In the genomic region with DNA sequence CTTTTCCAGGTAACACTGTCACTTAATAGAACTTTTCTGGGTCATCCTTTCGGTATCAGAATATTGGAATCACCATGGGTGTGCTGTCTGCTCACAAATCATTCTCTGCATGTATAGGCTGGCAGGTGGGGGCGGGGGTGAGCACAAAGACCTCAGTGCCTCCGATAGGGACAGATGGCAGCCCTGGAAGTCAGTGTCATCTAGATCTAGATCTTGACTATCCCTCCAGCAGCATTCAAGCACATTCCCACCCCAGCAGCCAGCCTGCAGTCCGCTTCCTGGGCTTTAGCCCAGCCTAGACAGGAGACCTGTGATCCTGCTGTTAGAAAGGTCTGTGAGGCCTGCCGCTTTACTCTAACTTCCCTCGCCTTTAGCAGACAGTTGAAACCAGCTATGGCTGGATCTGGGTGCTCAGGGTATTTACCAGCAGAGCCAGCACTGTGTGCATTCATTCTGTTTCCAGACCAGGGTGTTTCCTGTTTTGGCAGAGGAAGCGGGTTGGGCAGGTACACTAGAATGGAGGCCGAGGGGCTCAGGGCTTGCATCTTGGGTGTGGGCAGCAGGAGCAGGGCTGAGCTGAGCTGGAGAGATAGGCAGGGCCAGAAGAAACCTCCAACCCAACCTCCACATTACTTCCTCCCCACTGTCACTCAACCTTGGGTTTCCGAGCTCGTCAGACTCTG, we compare ENCODE assay signal across 8 mouse cellular contexts.
DNase-seq lines count a peak whose midpoint lies in the region; ATAC-seq lines count a peak whose summit lies in the region.

No protein-coding gene starts in this region.

- H3K36me3 ChIP-seq in intestine, embryonic 16.5 days (ENCODE audit: control insufficient read depth, insufficient read depth, low read length), result no peaks in the 10 kb centered on the region
- H3K36me3 ChIP-seq in intestine, embryonic 15.5 days, result no peaks in the 10 kb centered on the region
- peaks cover 57% of the 10 kb centered on the region for H3K36me3 ChIP-seq in megakaryocyte, embryonic 14.5 days (replicated peaks; ENCODE audit: low read length)

- no peak overlapping the region for H3K9ac ChIP-seq in intestine, embryonic 16.5 days (ENCODE audit: low read depth, low read length)
- no peak overlapping the region for H3K9ac ChIP-seq in intestine, embryonic 15.5 days

- no peak overlapping the region for H3K4me2 ChIP-seq in intestine, embryonic 16.5 days (ENCODE audit: low read depth, low read length)
- no peak overlapping the region for H3K4me2 ChIP-seq in intestine, embryonic 15.5 days (replicated peaks)

- no peaks in the 10 kb centered on the region for H3K9me3 ChIP-seq in intestine, embryonic 16.5 days (ENCODE audit: control insufficient read depth, low read length)
- no peaks in the 10 kb centered on the region for H3K9me3 ChIP-seq in intestine, embryonic 15.5 days
- H3K9me3 ChIP-seq in megakaryocyte, embryonic 14.5 days, result no peaks in the 10 kb centered on the region

- peaks cover 5% of the 10 kb centered on the region; the same call in 1 of the 2 replicates for H3K4me1 ChIP-seq in intestine, embryonic 16.5 days (ENCODE audit: control insufficient read depth, insufficient read depth, low read length)
- H3K4me1 ChIP-seq in intestine, embryonic 15.5 days (replicated peaks), result no peaks in the 10 kb centered on the region; the same call in 1 of the 2 replicates
- H3K4me1 ChIP-seq in megakaryocyte, embryonic 14.5 days, result peaks cover 77% of the 10 kb centered on the region

- peak overlapping the region; percentile 4; the same call in 1 of the 2 replicates for H3K27ac ChIP-seq in intestine, embryonic 16.5 days (ENCODE audit: low read length)
- H3K27ac ChIP-seq in intestine, embryonic 15.5 days, result no peak overlapping the region

- peak; percentile 22; the same call in 1 of the 2 replicates for ATAC-seq in intestine, embryonic 16.5 days
- no peak for ATAC-seq in intestine, embryonic 15.5 days

- H3K4me3 ChIP-seq in intestine, embryonic 16.5 days (ENCODE audit: low read length), result no peak overlapping the region
- no peak overlapping the region for H3K4me3 ChIP-seq in intestine, embryonic 15.5 days (replicated peaks)
- H3K4me3 ChIP-seq in megakaryocyte, embryonic 14.5 days (replicated peaks), result peak overlapping the region; percentile 80

- 72% methylated on average over 10 of the region's 10 CpGs for WGBS in intestine, embryonic 16.5 days
- 69% methylated on average over 10 of the region's 10 CpGs for WGBS in intestine, embryonic 15.5 days

- peak; percentile 79 for DNase-seq in ES-CJ7 (ENCODE audit: low read depth, low spot score)
- peak; percentile 52 to 62 for DNase-seq in cerebellum, postnatal 25 days
- no peak for DNase-seq in lung, postnatal 4 days
- DNase-seq in embryo, embryonic 10 days (ENCODE audit: low spot score), result no peak
- DNase-seq in urinary bladder, postnatal 25 days (ENCODE audit: low spot score), result no peak

- H3K27me3 ChIP-seq in intestine, embryonic 16.5 days (replicated peaks; ENCODE audit: control insufficient read depth, insufficient read depth, low read length), result no peaks in the 10 kb centered on the region
- no peaks in the 10 kb centered on the region for H3K27me3 ChIP-seq in intestine, embryonic 15.5 days (replicated peaks)
- H3K27me3 ChIP-seq in megakaryocyte, embryonic 14.5 days (replicated peaks), result no peaks in the 10 kb centered on the region

Comparison
In these comparisons a context has a peak if more than half of its experiments do, and no peak if none do; other contexts are left out.
1. DNase-seq: peak in ES-CJ7 (single experiment) and cerebellum, postnatal 25 days (2 of 2); none in lung, postnatal 4 days (0 of 2), embryo, embryonic 10 days (single experiment) and urinary bladder, postnatal 25 days (single experiment).